Comparison of ENCODE assay signal across 8 mouse cellular contexts in genomic region chr3:9067048-9067447, GRCm38 (mm10).
DNase-seq lines count a peak whose midpoint lies in the region; ATAC-seq and TF ChIP-seq lines count a peak whose summit lies in the region.

No protein-coding gene starts in this region.

- H3K27me3 ChIP-seq in intestine, embryonic 14.5 days (replicated peaks; ENCODE audit: control insufficient read depth, insufficient read depth, low read length) = no peaks in the 10 kb centered on the region
- no peaks in the 10 kb centered on the region for H3K27me3 ChIP-seq in intestine, embryonic 15.5 days (replicated peaks)
- no peaks in the 10 kb centered on the region for H3K27me3 ChIP-seq in limb, embryonic 14.5 days (ENCODE audit: control insufficient read depth, insufficient read depth, low read length)

- H3K36me3 ChIP-seq in intestine, embryonic 14.5 days (ENCODE audit: control insufficient read depth, insufficient read depth, low read length) = no peaks in the 10 kb centered on the region
- H3K36me3 ChIP-seq in intestine, embryonic 15.5 days = no peaks in the 10 kb centered on the region
- no peaks in the 10 kb centered on the region for H3K36me3 ChIP-seq in limb, embryonic 14.5 days (ENCODE audit: control insufficient read depth, insufficient read depth, low read length)

- H3K27ac ChIP-seq in intestine, embryonic 14.5 days (ENCODE audit: low read depth) = no peak overlapping the region
- no peak overlapping the region for H3K27ac ChIP-seq in intestine, embryonic 15.5 days
- no peak overlapping the region for H3K27ac ChIP-seq in limb, embryonic 14.5 days (replicated peaks; ENCODE audit: low read depth, low read length)

- H3K9ac ChIP-seq in intestine, embryonic 14.5 days (ENCODE audit: low read length) = no peak overlapping the region
- H3K9ac ChIP-seq in intestine, embryonic 15.5 days = no peak overlapping the region
- no peak overlapping the region for H3K9ac ChIP-seq in limb, embryonic 14.5 days (ENCODE audit: low read depth, low read length, severe bottlenecking)

- no peaks in the 10 kb centered on the region for H3K4me1 ChIP-seq in intestine, embryonic 14.5 days (replicated peaks; ENCODE audit: control insufficient read depth, insufficient read depth, low read length)
- no peaks in the 10 kb centered on the region for H3K4me1 ChIP-seq in intestine, embryonic 15.5 days (replicated peaks)
- no peaks in the 10 kb centered on the region for H3K4me1 ChIP-seq in limb, embryonic 14.5 days (ENCODE audit: control insufficient read depth, insufficient read depth, low read length)

- TF ChIP-seq POLR2A in limb, embryonic 14.5 days (IDR thresholded peaks at IDR 0.05; ENCODE audit: borderline replicate concordance, extremely low read depth, insufficient read depth, insufficient read length) = no peak

- no peak overlapping the region for H3K4me3 ChIP-seq in intestine, embryonic 14.5 days (ENCODE audit: low read depth, low read length)
- no peak overlapping the region for H3K4me3 ChIP-seq in intestine, embryonic 15.5 days (replicated peaks)
- no peak overlapping the region for H3K4me3 ChIP-seq in limb, embryonic 14.5 days (replicated peaks; ENCODE audit: low read length)

- 2% methylated on average over 12 of the region's 12 CpGs for WGBS in intestine, embryonic 14.5 days
- 2% methylated on average over 12 of the region's 12 CpGs for WGBS in intestine, embryonic 15.5 days
- 2% methylated on average over 12 of the region's 12 CpGs for WGBS in limb, embryonic 14.5 days

- no peak for ATAC-seq in intestine, embryonic 14.5 days (replicated peaks; ENCODE audit: low FRiP score, low TSS enrichment, low read depth)
- no peak for ATAC-seq in intestine, embryonic 15.5 days
- peak; percentile 87 for ATAC-seq in common myeloid progenitor, adult 5-6 weeks (replicated peaks; ENCODE audit: low read depth, poor library complexity, severe bottlenecking)
- ATAC-seq in limb, embryonic 14.5 days (ENCODE audit: low FRiP score, low read depth) = peak; percentile 12; the same call in 1 of the 2 replicates

- no peaks in the 10 kb centered on the region for H3K9me3 ChIP-seq in intestine, embryonic 14.5 days (ENCODE audit: control insufficient read depth, low read length)
- no peaks in the 10 kb centered on the region for H3K9me3 ChIP-seq in intestine, embryonic 15.5 days
- H3K9me3 ChIP-seq in limb, embryonic 14.5 days (ENCODE audit: control insufficient read depth, low read length) = no peaks in the 10 kb centered on the region

- no peak overlapping the region for H3K4me2 ChIP-seq in intestine, embryonic 14.5 days (ENCODE audit: low read length)
- H3K4me2 ChIP-seq in intestine, embryonic 15.5 days (replicated peaks) = no peak overlapping the region
- H3K4me2 ChIP-seq in limb, embryonic 14.5 days (replicated peaks; ENCODE audit: low read depth, low read length, severe bottlenecking) = no peak overlapping the region

- peak; percentile 94 for DNase-seq in intestine, embryonic 14.5 days (ENCODE audit: low spot score)
- DNase-seq in gastrocnemius, postnatal 25 days = peak; percentile 40
- peak; percentile 78 for DNase-seq in kidney, adult 9 months
- DNase-seq in limb, embryonic 14.5 days (ENCODE audit: low spot score) = peak; percentile 40
- peak; percentile 33 to 65 for DNase-seq in natural killer cell, adult 2 months (ENCODE audit: low spot score in 2 of 2)
- peak; percentile 45 to 47 for DNase-seq in spleen, postnatal 36 days (ENCODE audit: low spot score in 2 of 2)

Comparison
In these comparisons a context has a peak if more than half of its experiments do, and no peak if none do; other contexts are left out.
1. ATAC-seq: peak in common myeloid progenitor, adult 5-6 weeks (single experiment) and limb, embryonic 14.5 days (single experiment); none in intestine, embryonic 14.5 days (single experiment) and intestine, embryonic 15.5 days (single experiment).
2. DNase-seq: peak in every context shown above with its lines; median percentile 94 in intestine, embryonic 14.5 days; 78 in kidney, adult 9 months; 49 in natural killer cell, adult 2 months; 46 in spleen, postnatal 36 days; 40 in gastrocnemius, postnatal 25 days; 40 in limb, embryonic 14.5 days.